Mouse (Mus musculus): ENCODE measurements around the gene Synj2. TPM values are rescaled to one million over a fixed set of nuclear protein-coding genes. Genes with fewer than 3 reads are reported as not detected.

The Synj2 gene
- polyA plus RNA-seq, 1 experiment, result not detected

DNA sequence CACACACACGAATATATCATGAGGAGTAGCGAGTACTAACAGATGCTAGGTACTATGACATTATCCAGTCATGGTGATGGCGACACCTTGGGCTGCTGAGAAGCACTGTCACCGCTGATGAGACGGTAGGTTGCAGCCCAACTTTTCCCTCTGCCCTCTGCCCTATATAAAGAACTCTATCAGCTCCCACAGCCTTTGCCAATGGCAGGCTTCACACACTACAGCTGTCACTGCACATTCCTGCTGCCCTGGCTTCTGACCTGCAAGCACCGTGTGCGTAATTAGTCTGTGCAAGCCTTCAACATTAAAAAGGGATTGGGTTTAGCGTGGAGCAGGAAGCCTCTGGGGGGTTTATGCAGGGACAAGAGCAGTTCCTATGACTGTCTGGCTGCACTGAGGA lies 121.7 kb downstream of the Synj2 start:
- TF ChIP-seq POLR2A (IDR thresholded peaks at IDR 0.05; ENCODE audit: insufficient read depth, low read depth, low read length) (no peak), CTCF (IDR thresholded peaks at IDR 0.05; ENCODE audit: insufficient read depth, low read depth, low read length) (no peak)
- WGBS, result 88% methylated on average over 8 of the region's 8 CpGs
- Histone ChIP-seq H3K27ac (ENCODE audit: insufficient read depth, low read depth, low read length) (no peak overlapping the region), H3K4me3 (ENCODE audit: insufficient read depth, low read depth, low read length) (no peak overlapping the region), H3K4me1 (ENCODE audit: control insufficient read depth, insufficient read depth, low read length) (no peaks in the 10 kb centered on the region)

DNA sequence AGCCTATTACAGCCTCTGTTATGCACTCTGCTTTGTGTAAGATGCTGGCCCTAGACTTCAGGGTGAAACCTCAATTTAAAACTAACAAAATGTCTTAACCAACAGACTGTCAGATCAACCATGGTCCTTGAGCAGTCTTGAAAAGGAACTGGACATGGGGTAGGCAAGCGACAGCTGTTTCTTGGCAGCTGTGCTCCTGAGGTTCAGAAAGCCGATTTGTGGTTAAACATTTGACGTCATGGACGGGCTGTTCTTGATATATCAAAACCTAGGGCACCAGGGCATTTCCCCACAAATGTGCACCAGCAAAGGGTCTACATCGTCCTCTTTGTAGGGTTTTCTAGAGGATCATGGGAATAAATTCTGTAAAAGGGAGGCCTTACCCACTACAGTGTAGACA lies 122.5 kb downstream of the Synj2 start:
- H3K27ac ChIP-seq (ENCODE audit: insufficient read depth, low read depth, low read length), result no peak overlapping the region
- WGBS, result 93% methylated on average over 5 of the region's 5 CpGs
- no peak overlapping the region for H3K4me3 ChIP-seq (ENCODE audit: insufficient read depth, low read depth, low read length)

DNA sequence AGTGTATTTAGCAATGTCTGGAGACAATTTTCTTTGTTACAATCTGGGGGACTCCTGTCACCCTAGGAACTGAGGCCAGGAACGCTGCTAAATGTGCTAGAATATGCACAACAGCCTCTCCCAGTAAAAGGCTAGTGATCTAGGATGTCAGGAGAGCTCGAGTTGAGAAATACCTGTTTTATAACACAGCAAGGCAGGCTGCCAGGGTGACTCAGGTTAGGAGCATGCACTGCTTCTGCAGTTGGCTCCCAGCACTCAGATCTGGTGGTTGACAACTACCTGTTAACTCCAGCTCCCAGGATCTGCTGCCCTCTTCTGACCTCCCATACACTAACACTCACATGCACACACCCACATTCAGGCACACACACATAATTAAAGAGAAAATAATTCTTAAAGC lies 124.9 kb downstream of the Synj2 start:
- Histone ChIP-seq H3K4me1 (ENCODE audit: control insufficient read depth, insufficient read depth, low read length) (no peaks in the 10 kb centered on the region), H3K27ac (ENCODE audit: insufficient read depth, low read depth, low read length) (no peak overlapping the region), H3K4me3 (ENCODE audit: insufficient read depth, low read depth, low read length) (no peak overlapping the region)
- 90% methylated on average over 2 of the region's 2 CpGs for WGBS
- TF ChIP-seq CTCF (IDR thresholded peaks at IDR 0.05; ENCODE audit: insufficient read depth, low read depth, low read length), result no peak
- no peak for TF ChIP-seq POLR2A (IDR thresholded peaks at IDR 0.05; ENCODE audit: insufficient read depth, low read depth, low read length)

More for the DNA sequence above, 122.5 kb downstream of the Synj2 start:
- no peaks in the 10 kb centered on the region for H3K4me1 ChIP-seq (ENCODE audit: control insufficient read depth, insufficient read depth, low read length)
- TF ChIP-seq POLR2A (IDR thresholded peaks at IDR 0.05; ENCODE audit: insufficient read depth, low read depth, low read length), result no peak
- TF ChIP-seq CTCF (IDR thresholded peaks at IDR 0.05; ENCODE audit: insufficient read depth, low read depth, low read length), result no peak

DNA sequence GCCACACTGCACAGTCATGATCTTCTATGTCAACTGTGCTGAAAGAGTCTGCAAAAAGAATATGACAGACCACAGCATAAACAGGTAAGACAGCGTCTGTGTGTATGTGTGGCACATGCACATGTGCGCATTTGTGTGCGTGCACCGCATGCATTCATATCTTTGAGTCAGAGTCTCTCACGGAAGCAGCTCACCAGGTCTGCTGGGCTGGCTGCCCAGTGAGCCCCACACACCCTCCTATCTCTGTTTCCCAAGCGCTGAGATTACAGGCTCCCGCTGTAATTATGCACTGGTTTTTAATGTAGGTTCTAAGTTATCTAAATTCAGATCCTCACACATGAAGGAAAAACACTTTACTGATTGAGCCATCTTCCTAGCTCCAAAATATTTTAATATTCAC lies 126.5 kb downstream of the Synj2 start:
- Histone ChIP-seq H3K4me1 (ENCODE audit: control insufficient read depth, insufficient read depth, low read length) (no peaks in the 10 kb centered on the region), H3K4me3 (ENCODE audit: insufficient read depth, low read depth, low read length) (no peak overlapping the region), H3K27ac (ENCODE audit: insufficient read depth, low read depth, low read length) (no peak overlapping the region)
- WGBS, result 92% methylated on average over 7 of the region's 7 CpGs
- no peak for TF ChIP-seq POLR2A (IDR thresholded peaks at IDR 0.05; ENCODE audit: insufficient read depth, low read depth, low read length)
- no peak for TF ChIP-seq CTCF (IDR thresholded peaks at IDR 0.05; ENCODE audit: insufficient read depth, low read depth, low read length)

DNA sequence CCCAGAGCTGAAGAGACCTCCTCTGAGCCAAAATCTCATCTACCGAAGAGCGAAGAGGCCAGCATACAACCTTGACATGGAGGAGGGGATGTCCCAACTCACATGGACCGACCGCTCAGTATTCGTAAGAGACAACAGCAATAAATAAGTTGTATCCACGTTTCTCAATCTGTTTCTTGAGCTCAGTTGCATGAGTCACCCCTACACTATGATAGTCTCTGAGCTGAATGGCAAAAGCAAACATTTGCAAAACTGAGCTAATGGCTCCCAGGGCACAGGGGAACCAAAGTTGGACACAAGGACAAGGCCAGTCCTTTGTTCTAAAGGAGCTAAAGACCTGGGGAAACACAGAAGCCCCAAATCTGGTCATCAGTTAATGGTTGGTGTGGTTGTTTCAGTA lies 128.8 kb downstream of the Synj2 start:
- Histone ChIP-seq H3K27ac (ENCODE audit: insufficient read depth, low read depth, low read length) (no peak overlapping the region), H3K4me3 (ENCODE audit: insufficient read depth, low read depth, low read length) (no peak overlapping the region), H3K4me1 (ENCODE audit: control insufficient read depth, insufficient read depth, low read length) (no peaks in the 10 kb centered on the region)
- TF ChIP-seq POLR2A (IDR thresholded peaks at IDR 0.05; ENCODE audit: insufficient read depth, low read depth, low read length), result no peak
- TF ChIP-seq CTCF (IDR thresholded peaks at IDR 0.05; ENCODE audit: insufficient read depth, low read depth, low read length), result no peak
- WGBS, result 94% methylated on average over 6 of the region's 6 CpGs

DNA sequence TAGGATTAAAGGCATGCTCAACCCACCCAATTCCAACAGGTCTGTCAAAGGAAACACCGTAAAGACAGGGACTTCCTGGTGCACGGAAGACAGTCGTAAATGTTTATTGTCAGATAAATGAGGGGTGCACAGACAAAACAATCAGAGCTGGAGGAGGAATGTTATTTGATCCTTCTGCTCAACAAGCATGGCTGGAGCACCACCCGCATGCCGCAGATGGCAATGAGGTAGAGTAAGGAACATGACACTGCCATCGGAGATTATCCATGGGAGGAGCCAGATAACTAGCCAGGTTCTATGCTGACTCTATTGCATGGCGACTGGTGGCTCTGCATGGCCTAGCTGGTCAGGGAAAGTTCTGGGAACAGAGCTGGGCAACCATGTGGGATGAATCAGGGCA lies 132.3 kb downstream of the Synj2 start:
- WGBS, result 91% methylated on average over 7 of the region's 7 CpGs
- no peak for TF ChIP-seq POLR2A (IDR thresholded peaks at IDR 0.05; ENCODE audit: insufficient read depth, low read depth, low read length)
- no peak overlapping the region for H3K27ac ChIP-seq (ENCODE audit: insufficient read depth, low read depth, low read length)
- H3K4me3 ChIP-seq (ENCODE audit: insufficient read depth, low read depth, low read length), result no peak overlapping the region
- H3K4me1 ChIP-seq (ENCODE audit: control insufficient read depth, insufficient read depth, low read length), result no peaks in the 10 kb centered on the region

DNA sequence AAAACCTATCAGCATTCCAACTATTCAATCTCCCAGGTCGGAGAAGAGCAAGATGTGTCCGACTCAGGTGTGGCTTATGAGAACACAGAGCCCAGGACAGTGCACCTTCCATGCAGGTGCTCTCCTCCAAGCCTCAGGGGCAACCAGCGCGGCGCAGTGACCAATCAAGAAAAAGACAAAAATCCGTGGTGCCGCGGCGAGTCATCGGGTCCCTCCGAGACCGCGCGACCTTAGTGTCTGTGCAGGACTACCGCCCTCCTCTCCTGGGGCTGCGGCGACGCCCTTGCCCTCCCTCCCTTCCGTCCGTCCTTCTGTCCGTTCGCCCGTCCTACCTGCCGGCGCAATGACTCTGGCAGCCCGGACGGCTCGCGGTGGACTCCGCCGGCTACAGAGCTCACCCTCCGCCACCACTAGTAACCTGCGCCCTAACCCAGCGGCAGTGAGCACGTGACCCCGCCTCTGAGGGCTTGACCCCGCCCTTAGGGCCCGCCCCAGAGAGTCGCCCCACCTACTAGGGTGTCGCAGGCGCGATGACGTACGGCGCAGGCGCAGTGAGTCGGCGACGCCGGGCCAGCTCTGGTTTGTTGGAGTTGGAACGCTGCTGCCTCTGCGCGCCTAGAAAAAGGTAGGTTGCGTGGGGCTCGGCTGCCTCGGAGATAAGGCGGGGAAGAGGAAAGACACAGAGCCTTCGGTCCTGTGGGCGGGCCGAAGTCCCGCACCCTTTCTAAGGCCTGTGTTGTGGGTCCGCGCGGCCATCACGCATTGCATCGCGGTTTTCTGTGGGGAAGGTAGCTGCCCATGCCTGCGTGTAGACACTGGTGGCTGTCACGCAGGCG lies 138.4 kb downstream of the Synj2 start, which contains the start of the genes Serac1 and Gtf2h5:
Gene Serac1, minus strand, starts transcription at position 455 of the 836 bp plus-strand sequence.
Gene Gtf2h5, plus strand, starts transcription at position 500 of the 836 bp plus-strand sequence.
- under 1% methylated on average over 70 of the region's 70 CpGs for WGBS
- Histone ChIP-seq H3K4me3 (ENCODE audit: insufficient read depth, low read depth, low read length) (peak within 1 kb of the TSS; percentile 76), H3K27ac (ENCODE audit: insufficient read depth, low read depth, low read length) (peak within 1 kb of the TSS; percentile 75; the same call in 1 of the 2 replicates), H3K4me1 (ENCODE audit: control insufficient read depth, insufficient read depth, low read length) (peaks cover 5% of the 10 kb centered on the region; the same call in 1 of the 2 replicates)
- TF ChIP-seq POLR2A (IDR thresholded peaks at IDR 0.05; ENCODE audit: insufficient read depth, low read depth, low read length) (peak; percentile 85), CTCF (IDR thresholded peaks at IDR 0.05; ENCODE audit: insufficient read depth, low read depth, low read length) (no peak)

DNA sequence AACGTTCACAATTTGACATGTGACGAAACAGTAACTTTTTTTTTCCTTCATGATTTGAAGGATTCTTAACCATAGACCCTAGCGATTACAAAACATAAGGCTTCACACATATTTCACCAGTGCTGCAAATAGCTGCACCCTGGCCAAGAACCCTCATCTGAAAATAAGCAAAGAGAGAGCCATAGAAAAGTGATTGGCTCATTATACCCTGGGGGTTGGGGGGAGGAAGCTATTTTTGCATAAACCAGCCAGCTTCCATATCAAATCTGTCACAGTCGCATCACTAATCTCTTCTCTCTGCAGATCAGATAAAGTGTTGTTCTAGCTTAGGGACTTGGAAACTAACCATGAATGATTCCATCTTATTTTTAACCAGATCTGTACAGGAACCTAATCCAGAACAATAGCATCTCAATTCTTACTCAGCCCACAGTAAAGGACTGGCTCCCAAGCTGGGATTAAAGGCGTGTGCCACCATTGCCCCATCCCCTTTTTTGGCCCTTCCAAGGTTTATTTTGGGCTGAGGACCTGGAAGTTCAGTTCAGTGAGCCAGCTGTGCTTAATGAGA lies 142.3 kb downstream of the Synj2 start:
- Histone ChIP-seq H3K4me3 (ENCODE audit: insufficient read depth, low read depth, low read length) (no peak overlapping the region), H3K27ac (ENCODE audit: insufficient read depth, low read depth, low read length) (no peak overlapping the region), H3K4me1 (ENCODE audit: control insufficient read depth, insufficient read depth, low read length) (peaks cover 5% of the 10 kb centered on the region; the same call in 1 of the 2 replicates)
- 76% methylated on average over 5 of the region's 5 CpGs for WGBS
- TF ChIP-seq CTCF (IDR thresholded peaks at IDR 0.05; ENCODE audit: insufficient read depth, low read depth, low read length) (no peak), POLR2A (IDR thresholded peaks at IDR 0.05; ENCODE audit: insufficient read depth, low read depth, low read length) (no peak)

DNA sequence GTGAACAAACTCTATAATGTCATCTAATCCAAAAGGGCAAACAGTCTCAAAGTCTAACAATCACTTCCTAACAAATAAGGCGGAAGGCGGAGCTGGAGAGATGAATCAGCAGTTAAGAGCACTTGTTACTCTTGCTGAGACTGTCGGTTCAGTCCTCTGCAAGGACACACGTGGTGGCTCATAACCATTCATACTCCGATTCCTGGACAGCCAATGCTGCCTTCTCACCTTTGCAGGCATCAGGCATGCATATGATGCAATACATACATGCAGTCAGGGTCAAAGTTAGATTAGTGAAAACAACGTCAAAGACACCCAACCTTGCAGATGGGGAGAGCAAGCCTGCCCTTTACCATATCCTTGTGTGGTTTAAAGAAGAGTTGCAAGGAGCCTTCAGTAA lies 150.5 kb downstream of the Synj2 start:
- Histone ChIP-seq H3K4me3 (ENCODE audit: insufficient read depth, low read depth, low read length) (no peak overlapping the region), H3K4me1 (ENCODE audit: control insufficient read depth, insufficient read depth, low read length) (no peaks in the 10 kb centered on the region), H3K27ac (ENCODE audit: insufficient read depth, low read depth, low read length) (no peak overlapping the region)
- no peak for TF ChIP-seq CTCF (IDR thresholded peaks at IDR 0.05; ENCODE audit: insufficient read depth, low read depth, low read length)
- TF ChIP-seq POLR2A (IDR thresholded peaks at IDR 0.05; ENCODE audit: insufficient read depth, low read depth, low read length), result no peak
- 80% methylated on average over 6 of the region's 6 CpGs for WGBS

Other genes with a start within 250 kb of the Synj2 start
- gene Snx9, start 100.0 kb upstream of the Synj2 start, polyA plus RNA-seq (2012; ENCODE audit: insufficient read depth, insufficient read length, low replicate concordance, missing spikeins), result not detected in 2 replicates
- 202 TPM in 1 of 2 replicates, not detected in the other for gene Serac1, start 138.5 kb downstream of the Synj2 start, polyA plus RNA-seq (2012; ENCODE audit: insufficient read depth, insufficient read length, low replicate concordance, missing spikeins)
- not detected in 2 replicates for gene Gtf2h5, start 138.5 kb downstream of the Synj2 start, polyA plus RNA-seq (2012; ENCODE audit: insufficient read depth, insufficient read length, low replicate concordance, missing spikeins)
- 137 and 153 TPM in 2 replicates for gene Tulp4, start 165.2 kb downstream of the Synj2 start, polyA plus RNA-seq (2012; ENCODE audit: insufficient read depth, insufficient read length, low replicate concordance, missing spikeins)

Data from olfactory bulb, adult 2 months (tissue).